Mouse (Mus musculus): ENCODE data around the gene Fpr-rs7. TPM values are rescaled to one million over a fixed set of nuclear protein-coding genes. Genes with fewer than 3 reads are reported as not detected.

The Fpr-rs7 gene
- not detected for total RNA-seq (2018; cell fraction: chromatin; rRNA removed)
- total RNA-seq (2018; cell fraction: cytosol; rRNA removed): not detected
- not detected for total RNA-seq (2018; cell fraction: nucleus; rRNA removed)
- polyA plus RNA-seq (2018): not detected in 3 replicates

- H3K27ac ChIP-seq: no peak within 1 kb of the TSS
- H3K36me3 ChIP-seq (ENCODE audit: inconsistent target): no peaks in the 10 kb centered on the region
- no peaks in the 10 kb centered on the region for H3K79me2 ChIP-seq (ENCODE audit: inconsistent target)
- no peak within 1 kb of the TSS for H3K4me3 ChIP-seq (ENCODE audit: inconsistent target)
These were observed at the start of gene Fpr-rs7 for GRCm38 (mm10) chr17:20114126-20114525. TSS of gene Fpr-rs7 (minus strand) at chr17:20114226.

DNA sequence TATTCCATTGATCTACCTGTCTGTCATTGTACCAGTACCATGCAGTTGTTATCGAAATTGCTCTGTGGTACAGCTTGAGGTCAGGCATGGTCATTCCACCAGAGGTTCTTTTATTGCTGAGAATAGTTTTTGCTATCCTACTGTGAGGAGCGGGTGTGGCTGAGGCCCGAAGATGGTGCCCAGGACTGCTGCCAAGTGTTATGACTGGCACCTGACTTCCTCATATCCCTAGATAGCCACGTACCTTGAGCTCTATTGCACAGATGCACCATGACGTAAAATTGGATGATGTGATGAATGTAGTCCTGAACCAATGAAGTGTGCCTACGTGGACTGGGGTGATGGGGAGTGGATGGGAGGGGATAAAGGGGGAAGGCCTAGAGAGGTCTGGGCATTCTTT, 39.9 kb downstream of the Fpr-rs7 start:
- Histone ChIP-seq H3K79me2 (ENCODE audit: inconsistent target) (no peaks in the 10 kb centered on the region), H3K36me3 (ENCODE audit: inconsistent target) (no peaks in the 10 kb centered on the region), H3K4me3 (ENCODE audit: inconsistent target) (no peak overlapping the region), H3K27ac (no peak overlapping the region)
- 78% methylated on average over 6 of the region's 6 CpGs for WGBS (ENCODE audit: missing documents)

GRCm38 (mm10) chr17:20071656-20072396, 42.2 kb downstream of the Fpr-rs7 start:
- H3K36me3 ChIP-seq (ENCODE audit: inconsistent target): no peaks in the 10 kb centered on the region
- no peaks in the 10 kb centered on the region for H3K79me2 ChIP-seq (ENCODE audit: inconsistent target)
- WGBS (ENCODE audit: missing documents): 96% methylated on average over 4 of the region's 4 CpGs
- no peak overlapping the region for H3K27ac ChIP-seq
- H3K4me3 ChIP-seq (ENCODE audit: inconsistent target): no peak overlapping the region

Other genes starting within 250 kb of the Fpr-rs7 start
- not detected in 3 replicates for gene Vmn2r104, start 65.9 kb downstream of the Fpr-rs7 start, polyA plus RNA-seq (2018)
- not detected in 3 replicates for gene Fpr-rs6, start 68.9 kb upstream of the Fpr-rs7 start, polyA plus RNA-seq (2018)
- not detected in 3 replicates for gene Vmn2r105, start 120.8 kb upstream of the Fpr-rs7 start, polyA plus RNA-seq (2018)
- gene Vmn2r106, start 171.3 kb upstream of the Fpr-rs7 start, polyA plus RNA-seq (2018): not detected in 3 replicates
- not detected in 3 replicates for gene Vmn2r107, start 231.0 kb upstream of the Fpr-rs7 start, polyA plus RNA-seq (2018)

Measured in macrophage (primary cell).